Mouse (Mus musculus): Measurements from ENCODE around the gene Caps2. TPM values are rescaled to one million over a fixed set of nuclear protein-coding genes. Genes with fewer than 3 reads are reported as not detected.
A peak's percentile ranks its signal among the peaks of the same experiment; 100 is the strongest.
"Not testable (repeated sequence)": the region's sequence is repeated elsewhere in the genome, so short reads cannot be mapped to it uniquely, and the experiment has no call there.

Caps2 gene
- not detected in 2 replicates for polyA plus RNA-seq (2015; fragmentation: Nextera tagmentation; extraction: Ambion mirVana)

DNA sequence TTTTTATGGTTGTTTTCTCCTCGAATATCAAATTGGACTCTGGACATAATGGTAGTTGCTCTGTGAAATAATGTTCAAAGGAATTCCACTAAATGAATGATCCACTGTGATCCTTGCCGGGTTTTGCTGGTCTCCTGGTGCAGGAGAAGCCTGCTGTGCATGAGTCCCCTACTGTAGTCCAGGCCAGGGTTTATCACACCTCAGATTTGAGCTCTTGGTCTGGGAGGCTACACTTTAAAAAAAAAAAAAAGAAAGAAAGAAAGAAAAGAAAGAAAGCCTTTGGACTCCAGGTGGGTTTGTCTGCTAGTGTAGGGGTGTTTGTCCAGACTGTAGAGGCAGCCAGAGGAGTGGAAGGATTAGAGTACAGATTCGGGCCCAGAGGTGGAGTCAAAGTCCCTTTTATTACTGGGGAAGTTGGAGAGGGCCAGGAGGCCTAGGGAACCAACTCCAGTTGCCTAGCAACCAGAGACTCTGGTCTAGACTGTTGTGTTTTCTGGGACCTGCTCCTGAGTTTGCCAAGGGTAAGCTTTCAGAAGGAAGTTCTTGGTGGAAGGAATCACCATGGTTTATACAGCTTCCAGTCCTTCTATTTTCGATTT, at the start of gene Caps2:
TSS of gene Caps2 (plus strand) at position 454 of the 599 bp plus-strand sequence.
- no peak within 1 kb of the TSS for H3K9ac ChIP-seq
- no peak within 1 kb of the TSS for H3K27ac ChIP-seq
- H3K4me2 ChIP-seq = no peak within 1 kb of the TSS
- ATAC-seq (ENCODE audit: low read depth) = 0 out of 2 replicates have a peak, but pooled peaks have one; percentile 36
- H3K4me1 ChIP-seq (replicated peaks) = no peaks in the 10 kb centered on the region
- DNase-seq = no peak
- H3K9me3 ChIP-seq (replicated peaks) = no peaks in the 10 kb centered on the region
- H3K4me3 ChIP-seq (replicated peaks) = no peak within 1 kb of the TSS
- no peaks in the 10 kb centered on the region for H3K27me3 ChIP-seq
- WGBS (ENCODE audit: insufficient replicate concordance) = 27% methylated on average over 4 of the region's 4 CpGs
- no peaks in the 10 kb centered on the region for H3K36me3 ChIP-seq

DNA sequence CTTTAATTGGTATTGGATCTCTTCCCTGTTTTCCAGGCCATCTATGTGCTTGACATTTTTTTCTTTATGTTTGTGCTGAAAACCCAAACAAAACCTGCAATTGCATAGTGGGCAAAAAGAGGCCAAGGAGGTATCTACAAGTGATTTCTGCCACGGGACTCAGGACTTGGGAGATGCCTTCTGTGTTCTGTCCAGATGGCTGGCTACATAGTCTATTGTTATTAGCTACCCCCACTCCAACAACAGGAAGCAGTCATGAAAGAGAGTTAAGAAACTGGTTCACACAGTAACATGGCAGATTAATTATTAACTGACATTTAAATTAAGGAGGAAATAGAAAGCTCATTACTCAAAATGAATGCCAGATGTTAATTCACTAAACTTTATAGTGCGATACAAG, 38.3 kb upstream of the Caps2 start:
- WGBS (ENCODE audit: insufficient replicate concordance) = 51% methylated on average over 2 of the region's 2 CpGs
- not testable (repeated sequence) for DNase-seq; H3K36me3 ChIP-seq; H3K4me1 ChIP-seq (replicated peaks); ATAC-seq (ENCODE audit: low read depth); H3K9me3 ChIP-seq (replicated peaks); H3K9ac ChIP-seq; H3K4me2 ChIP-seq; H3K27ac ChIP-seq; H3K27me3 ChIP-seq; H3K4me3 ChIP-seq (replicated peaks)

DNA sequence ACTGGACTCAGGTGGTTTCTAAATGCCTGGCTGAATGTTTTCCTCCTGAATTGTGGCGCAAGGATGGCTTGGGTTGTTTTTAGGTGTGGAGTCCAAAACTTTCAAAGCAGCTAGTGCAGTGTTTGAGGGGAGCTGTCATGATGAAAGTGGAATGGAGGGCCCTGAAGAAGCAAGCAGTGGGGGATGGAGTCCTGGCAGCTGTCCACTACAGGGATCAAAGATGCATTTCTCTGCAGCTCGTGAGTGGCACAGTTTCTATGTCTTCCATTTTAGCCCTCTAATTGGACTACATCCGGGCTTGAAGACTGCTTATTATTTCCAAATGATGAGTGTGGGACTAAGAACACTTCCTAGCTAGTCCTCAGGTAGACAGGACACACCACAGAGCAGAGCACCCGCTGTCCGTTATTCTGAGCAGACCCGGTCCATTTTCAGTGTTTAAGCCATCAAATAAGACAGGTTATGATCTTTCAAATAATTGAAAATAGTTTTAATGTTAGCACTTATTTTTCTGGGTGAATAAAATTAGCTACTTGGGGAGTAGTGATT, 35.7 kb upstream of the Caps2 start:
- not testable (repeated sequence) for H3K9me3 ChIP-seq (replicated peaks); H3K4me3 ChIP-seq (replicated peaks); DNase-seq; H3K27ac ChIP-seq; H3K4me2 ChIP-seq; H3K36me3 ChIP-seq; H3K9ac ChIP-seq; H3K27me3 ChIP-seq; H3K4me1 ChIP-seq (replicated peaks); ATAC-seq (ENCODE audit: low read depth)
- 70% methylated on average over 6 of the region's 6 CpGs for WGBS (ENCODE audit: insufficient replicate concordance)

DNA sequence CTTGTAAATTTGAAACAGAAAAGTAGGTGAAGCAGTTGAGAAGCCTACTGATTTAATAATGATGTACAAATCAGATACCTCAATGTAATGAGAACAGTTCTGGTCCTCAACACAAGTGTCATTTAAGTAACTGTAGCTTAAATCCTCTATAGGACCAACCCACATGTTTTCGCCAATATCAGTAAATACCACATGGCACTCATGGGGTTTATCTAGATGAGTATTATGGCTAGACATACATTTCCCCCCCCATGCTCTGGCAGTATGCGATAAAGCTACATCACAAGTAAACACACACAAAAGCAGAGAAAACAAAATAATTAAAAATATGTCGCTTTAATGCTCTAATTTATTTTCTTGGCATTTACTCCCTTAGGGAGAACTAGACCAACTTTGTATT, 31.2 kb upstream of the Caps2 start:
- no peak overlapping the region for H3K27ac ChIP-seq
- peak; percentile 78 for ATAC-seq (ENCODE audit: low read depth)

DNA sequence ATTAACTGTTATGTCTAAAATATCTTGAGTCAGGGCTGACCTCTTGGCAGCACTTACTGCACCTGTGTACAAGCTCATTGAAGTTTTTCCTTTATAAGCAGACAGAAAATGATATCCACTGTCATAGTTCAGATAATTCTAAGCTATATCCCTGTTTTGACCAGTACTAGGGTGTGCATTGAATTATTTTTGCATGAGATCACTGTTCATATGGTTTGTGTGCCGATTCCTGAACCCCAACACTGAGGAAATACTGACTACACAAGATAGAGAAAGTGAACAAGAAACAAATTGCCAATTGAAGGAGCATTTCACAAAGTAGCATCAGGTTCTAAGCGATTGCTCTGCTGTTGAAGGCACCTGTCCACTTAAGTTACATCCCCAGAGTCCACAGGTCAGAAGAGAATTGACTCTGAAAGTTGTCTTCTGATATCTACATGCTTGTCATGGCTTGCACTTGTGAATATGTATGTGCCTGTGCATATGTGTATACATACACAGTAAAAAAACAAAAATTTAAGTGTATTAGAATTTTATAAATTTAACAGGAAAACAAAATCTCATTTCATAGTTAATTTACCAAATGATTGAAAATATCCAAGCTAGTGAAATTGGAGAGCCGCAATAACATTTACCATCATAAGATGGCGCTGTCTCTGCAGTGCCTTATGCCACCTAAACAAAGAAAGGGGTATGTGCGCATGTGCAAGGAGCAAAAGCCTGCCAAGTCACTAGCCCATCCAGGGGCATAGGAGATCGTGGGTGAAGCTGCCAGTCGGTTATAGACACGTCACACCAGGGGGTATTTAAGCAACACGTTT, 25.2 kb upstream of the Caps2 start:
- peak; percentile 72; the same call in 1 of the 2 replicates for ATAC-seq (ENCODE audit: low read depth)
- H3K27me3 ChIP-seq = no peaks in the 10 kb centered on the region
- WGBS (ENCODE audit: insufficient replicate concordance) = 14% methylated on average over 9 of the region's 9 CpGs
- no peaks in the 10 kb centered on the region for H3K4me1 ChIP-seq (replicated peaks)
- DNase-seq = peak; percentile 46
- H3K4me3 ChIP-seq (replicated peaks) = peak overlapping the region; percentile 31
- no peak overlapping the region for H3K27ac ChIP-seq
- no peaks in the 10 kb centered on the region for H3K36me3 ChIP-seq
- no peak overlapping the region for H3K9ac ChIP-seq
- no peaks in the 10 kb centered on the region for H3K9me3 ChIP-seq (replicated peaks)
- H3K4me2 ChIP-seq = peak overlapping the region; percentile 46

More for the DNA sequence above, 31.2 kb upstream of the Caps2 start:
- no peak for DNase-seq
- no peaks in the 10 kb centered on the region for H3K9me3 ChIP-seq (replicated peaks)
- no peak overlapping the region for H3K9ac ChIP-seq
- H3K4me2 ChIP-seq = no peak overlapping the region
- 62% methylated on average over 3 of the region's 3 CpGs for WGBS (ENCODE audit: insufficient replicate concordance)
- no peak overlapping the region for H3K4me3 ChIP-seq (replicated peaks)
- H3K4me1 ChIP-seq (replicated peaks) = no peaks in the 10 kb centered on the region
- H3K36me3 ChIP-seq = no peaks in the 10 kb centered on the region
- H3K27me3 ChIP-seq = no peaks in the 10 kb centered on the region

DNA sequence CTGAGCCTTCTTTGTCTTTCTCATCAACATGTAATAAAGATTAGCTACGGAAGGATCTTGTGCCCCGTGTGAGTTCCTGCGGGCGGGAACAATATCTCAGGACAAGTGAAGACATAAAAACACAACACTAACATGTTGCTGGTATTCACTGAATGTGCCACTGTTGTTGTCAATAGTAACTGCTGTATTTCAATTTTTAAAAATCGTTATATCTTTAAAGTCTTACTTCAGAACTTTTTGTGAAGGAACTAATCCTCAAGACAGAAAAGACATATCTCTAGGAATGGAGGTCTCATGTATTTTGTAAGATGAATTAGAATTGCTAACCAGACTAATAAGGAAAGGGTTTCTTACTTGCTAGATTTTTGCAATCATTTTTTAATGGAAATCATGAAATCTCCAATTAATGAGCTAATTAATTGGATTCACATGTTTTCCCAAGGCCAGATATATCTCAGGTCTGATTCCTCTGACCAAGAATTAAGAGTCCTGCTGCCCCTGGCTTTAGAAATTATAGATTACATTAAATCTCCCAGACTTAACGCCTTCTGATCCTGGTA, 24.5 kb upstream of the Caps2 start:
- DNase-seq (no peak), ATAC-seq (ENCODE audit: low read depth) (no peak)
- Histone ChIP-seq H3K9me3 (replicated peaks) (no peaks in the 10 kb centered on the region), H3K4me2 (peak overlapping the region; percentile 46), H3K27me3 (no peaks in the 10 kb centered on the region), H3K36me3 (no peaks in the 10 kb centered on the region), H3K4me3 (replicated peaks) (peak overlapping the region; percentile 31), H3K4me1 (replicated peaks) (no peaks in the 10 kb centered on the region), H3K27ac (no peak overlapping the region), H3K9ac (no peak overlapping the region)
- 33% methylated on average over 6 of the region's 6 CpGs for WGBS (ENCODE audit: insufficient replicate concordance)

DNA sequence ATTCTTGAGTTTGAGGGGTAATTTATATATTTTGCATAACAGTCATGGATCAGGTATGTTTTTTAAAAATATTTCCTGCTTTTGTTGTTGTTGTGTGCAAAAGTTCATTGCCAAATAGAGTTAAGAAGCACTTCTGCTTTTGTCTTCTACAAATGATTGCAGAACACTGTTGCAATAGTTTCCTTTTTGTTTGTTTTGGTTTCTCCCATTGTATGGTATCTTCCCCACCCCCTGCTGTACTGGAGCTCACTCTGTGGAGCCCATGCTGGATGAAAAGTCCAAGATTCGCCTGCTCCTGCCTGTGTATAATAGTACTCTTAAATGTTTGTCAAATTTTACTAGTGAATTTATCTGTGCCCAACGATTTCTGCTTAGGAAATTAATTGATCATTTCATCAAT, 23.6 kb upstream of the Caps2 start:
- WGBS (ENCODE audit: insufficient replicate concordance) = 29% methylated on average over 2 of the region's 2 CpGs
- Histone ChIP-seq H3K27me3 (no peaks in the 10 kb centered on the region), H3K4me1 (replicated peaks) (no peaks in the 10 kb centered on the region), H3K36me3 (no peaks in the 10 kb centered on the region), H3K9ac (no peak overlapping the region), H3K4me3 (replicated peaks) (no peak overlapping the region), H3K9me3 (replicated peaks) (no peaks in the 10 kb centered on the region), H3K4me2 (no peak overlapping the region), H3K27ac (no peak overlapping the region)
- DNase-seq (no peak), ATAC-seq (ENCODE audit: low read depth) (peak; percentile 39; the same call in 1 of the 2 replicates)

DNA sequence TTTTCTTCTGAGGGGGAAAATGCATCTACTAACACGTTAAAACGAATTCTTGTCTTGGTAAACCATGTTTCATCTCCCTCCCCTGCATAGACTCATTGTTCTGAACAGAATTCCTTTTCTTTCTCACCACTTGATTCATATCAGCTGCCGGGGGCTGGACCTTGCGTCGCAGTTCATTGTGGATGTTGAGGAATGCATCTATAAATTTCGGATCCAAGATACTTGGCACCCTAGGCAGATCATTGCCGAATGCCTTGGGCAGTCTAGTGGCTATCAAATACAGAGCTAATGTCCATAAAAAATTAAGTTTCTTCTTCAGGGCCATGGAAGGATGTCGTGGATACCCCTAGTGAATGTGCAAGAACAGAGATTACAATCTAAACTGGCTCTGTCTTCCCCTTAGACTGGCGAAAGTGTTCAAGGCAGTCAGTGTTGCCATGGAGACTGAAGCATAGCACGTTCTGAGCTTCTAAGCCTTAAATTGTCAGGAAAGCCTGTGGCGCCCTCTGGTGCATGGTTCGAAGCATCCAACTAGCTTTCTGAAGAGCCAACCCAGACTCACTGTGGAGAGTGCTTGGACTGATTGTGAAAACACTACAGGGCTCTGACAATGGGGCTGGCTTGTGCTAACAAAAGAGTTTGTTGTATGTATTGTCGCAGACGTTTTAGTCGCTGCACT, 3.4 kb upstream of the Caps2 start, which contains the start of gene Glipr1l3:
TSS of gene Glipr1l3 (minus strand) at position 446 of the 679 bp plus-strand sequence.
- peak; percentile 57 for ATAC-seq (ENCODE audit: low read depth)
- WGBS (ENCODE audit: insufficient replicate concordance) = 21% methylated on average over 15 of the region's 15 CpGs
- H3K4me1 ChIP-seq (replicated peaks); H3K27me3 ChIP-seq; H3K4me3 ChIP-seq (replicated peaks); H3K27ac ChIP-seq; H3K9me3 ChIP-seq (replicated peaks); H3K4me2 ChIP-seq; H3K36me3 ChIP-seq; H3K9ac ChIP-seq: not testable (repeated sequence)
- DNase-seq = peak; percentile 17

DNA sequence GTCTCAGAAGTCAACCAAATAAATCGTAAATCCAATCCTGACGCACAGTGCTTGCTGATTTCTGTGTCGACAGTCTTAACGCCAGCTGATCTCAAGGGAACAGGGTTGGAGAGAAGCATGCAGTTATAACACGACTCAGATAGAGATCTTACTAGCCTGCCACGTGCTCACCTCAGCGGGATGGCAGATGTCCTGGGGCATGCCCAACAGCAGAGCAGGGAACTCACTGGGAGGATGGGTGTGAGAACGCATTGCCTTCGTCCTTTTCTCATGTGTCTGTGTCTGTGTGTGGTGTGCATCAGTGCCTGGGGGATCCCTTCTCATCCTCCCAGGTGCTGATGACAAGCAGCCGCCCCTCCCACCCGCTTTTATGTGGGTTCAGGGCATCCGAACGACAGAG, 13.6 kb downstream of the Caps2 start:
- not testable (repeated sequence) for DNase-seq; H3K27me3 ChIP-seq; H3K4me3 ChIP-seq (replicated peaks); H3K4me2 ChIP-seq; H3K9ac ChIP-seq; H3K36me3 ChIP-seq; ATAC-seq (ENCODE audit: low read depth); H3K27ac ChIP-seq; H3K9me3 ChIP-seq (replicated peaks); H3K4me1 ChIP-seq (replicated peaks)
- WGBS (ENCODE audit: insufficient replicate concordance) = 43% methylated on average over 13 of the region's 13 CpGs

DNA sequence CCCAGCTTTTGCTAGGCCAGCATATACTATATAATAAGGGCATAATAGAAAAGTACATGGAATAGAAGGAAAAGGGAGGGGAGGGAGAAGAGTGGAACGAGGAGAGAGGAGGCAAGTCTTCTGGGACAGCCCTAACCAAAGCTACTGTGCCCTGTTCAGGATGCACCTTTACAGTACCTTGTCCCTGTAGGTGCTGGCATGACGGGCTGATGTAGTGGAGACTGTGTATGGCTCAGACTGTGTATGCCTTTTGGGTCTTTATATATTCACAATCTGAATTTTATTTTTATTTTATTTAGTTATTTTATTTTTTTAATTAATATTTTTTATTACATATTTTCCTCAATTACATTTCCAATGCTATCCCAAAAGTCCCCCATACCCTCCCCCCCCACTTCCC, 30.5 kb downstream of the Caps2 start:
- WGBS (ENCODE audit: insufficient replicate concordance) = 61% methylated on average over 2 of the region's 2 CpGs

DNA sequence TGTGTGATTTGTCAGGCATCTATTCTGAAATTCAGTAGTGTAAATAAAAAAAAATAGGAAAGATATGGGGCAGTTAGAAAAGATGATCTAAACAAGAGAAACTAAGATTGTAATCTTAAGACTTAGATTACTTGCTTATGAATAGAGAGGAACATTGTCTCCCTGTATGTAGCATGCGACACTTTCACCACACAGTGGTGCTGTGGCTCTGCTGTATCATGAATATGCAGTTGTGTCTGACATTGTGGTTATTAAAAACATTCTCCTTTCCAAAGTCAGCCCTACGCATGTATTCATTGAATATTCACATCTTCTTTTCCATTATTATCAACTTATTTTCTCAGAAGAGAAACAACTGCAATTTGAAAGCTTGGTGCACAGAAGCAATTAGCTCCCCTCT, 40.0 kb downstream of the Caps2 start:
- no peaks in the 10 kb centered on the region for H3K9me3 ChIP-seq (replicated peaks)
- ATAC-seq (ENCODE audit: low read depth) (no peak), DNase-seq (no peak)
- H3K4me2 ChIP-seq = no peak overlapping the region
- no peak overlapping the region for H3K4me3 ChIP-seq (replicated peaks)
- H3K36me3 ChIP-seq = no peaks in the 10 kb centered on the region
- H3K4me1 ChIP-seq (replicated peaks) = no peaks in the 10 kb centered on the region
- no peak overlapping the region for H3K9ac ChIP-seq
- no peaks in the 10 kb centered on the region for H3K27me3 ChIP-seq
- 57% methylated on average over 2 of the region's 2 CpGs for WGBS (ENCODE audit: insufficient replicate concordance)
- no peak overlapping the region for H3K27ac ChIP-seq

More for the DNA sequence above, 30.5 kb downstream of the Caps2 start:
- DNase-seq; H3K27ac ChIP-seq; H3K9ac ChIP-seq; H3K36me3 ChIP-seq; ATAC-seq (ENCODE audit: low read depth); H3K27me3 ChIP-seq; H3K4me1 ChIP-seq (replicated peaks); H3K4me2 ChIP-seq; H3K4me3 ChIP-seq (replicated peaks); H3K9me3 ChIP-seq (replicated peaks): not testable (repeated sequence)
